8 mouse cellular contexts compared by ENCODE assay signal in genomic region chr10:82622671-82623552, GRCm38 (mm10). TPM values are rescaled to one million over a fixed set of nuclear protein-coding genes. Genes with fewer than 3 reads are reported as not detected.
DNase-seq lines count a peak whose midpoint lies in the region; ATAC-seq lines count a peak whose summit lies in the region.

Gene 1190007I07Rik (minus strand): TSS chr10:82623228.

- H3K4me3 ChIP-seq in hindbrain, embryonic 16.5 days (ENCODE audit: low read length), result peak within 1 kb of the TSS; percentile 70
- H3K4me3 ChIP-seq in macrophage (ENCODE audit: inconsistent target), result peak within 1 kb of the TSS; percentile 61

- under 1% methylated on average over 46 of the region's 61 CpGs for WGBS in hindbrain, embryonic 16.5 days
- whole genome bisulfite sequencing in macrophage (ENCODE audit: missing documents), result 2% methylated on average over 58 of the region's 61 CpGs

- peak; percentile 92 for DNase-seq in WW6 (ENCODE audit: low read depth, low spot score)
- peak; percentile 73 to 92 for DNase-seq in cerebellum, postnatal 4 days (ENCODE audit: low spot score in 2 of 2)
- DNase-seq in gastrocnemius, adult 18-20 months (ENCODE audit: low spot score), result peak; percentile 87
- peak; percentile 84 to 88 for DNase-seq in left cerebral cortex, adult 18-20 months (ENCODE audit: low spot score in 2 of 2)
- DNase-seq in right cerebral cortex, adult 18-20 months, result peak; percentile 89
- DNase-seq in urinary bladder, postnatal 10 days (ENCODE audit: low spot score), result peak; percentile 42

- H3K79me2 ChIP-seq in macrophage (ENCODE audit: inconsistent target), result no peaks in the 10 kb centered on the region

- H3K27me3 ChIP-seq in hindbrain, embryonic 16.5 days (replicated peaks; ENCODE audit: control insufficient read depth, insufficient read depth, low read length), result no peaks in the 10 kb centered on the region

- peaks cover 3% of the 10 kb centered on the region for H3K4me1 ChIP-seq in hindbrain, embryonic 16.5 days (ENCODE audit: control insufficient read depth, insufficient read depth, low read depth, low read length)

- H3K9me3 ChIP-seq in hindbrain, embryonic 16.5 days (ENCODE audit: control insufficient read depth, low read length), result no peaks in the 10 kb centered on the region

- peak; percentile 90 for ATAC-seq in hindbrain, embryonic 16.5 days

- peak within 1 kb of the TSS; percentile 66 for H3K4me2 ChIP-seq in hindbrain, embryonic 16.5 days (ENCODE audit: low read length)

- peak within 1 kb of the TSS; percentile 87 for H3K27ac ChIP-seq in hindbrain, embryonic 16.5 days (ENCODE audit: low read depth, low read length)
- H3K27ac ChIP-seq in macrophage, result peak within 1 kb of the TSS; percentile 62

- H3K9ac ChIP-seq in hindbrain, embryonic 16.5 days (ENCODE audit: low read depth, low read length), result peak within 1 kb of the TSS; percentile 89

- H3K36me3 ChIP-seq in hindbrain, embryonic 16.5 days (ENCODE audit: control insufficient read depth, insufficient read depth, low read length), result no peaks in the 10 kb centered on the region
- H3K36me3 ChIP-seq in macrophage (ENCODE audit: inconsistent target), result no peaks in the 10 kb centered on the region

RNA-seq across cellular contexts. Expression of gene 1190007I07Rik, which starts in this region (rescaled TPM):
- total RNA-seq in gastrocnemius, adult 18-20 months (2021), result 10 to 100 TPM; 31.9 to 32.8 TPM
- polyA plus RNA-seq in hindbrain, embryonic 16.5 days (2015; fragmentation: Nextera tagmentation; extraction: Ambion mirVana), result 30.5 and 32.7 TPM in 2 replicates
- total RNA-seq in left cerebral cortex, adult 18-20 months (2021), result 10 to 100 TPM; 18.1 to 20.9 TPM
- total RNA-seq in macrophage (2018; cell fraction: chromatin; rRNA removed), result 10 to 100 TPM in 5 of 26 experiments, 1 to 10 TPM in 19, not detected in 2; 1.2 to 18.4 (median 4.3) TPM
- 10 to 100 TPM in 21 of 26 experiments, 1 to 10 TPM in 5; 8.3 to 16.5 (median 12.1) TPM for total RNA-seq in macrophage (2018; cell fraction: cytosol; rRNA removed)
- total RNA-seq in macrophage (2018; cell fraction: nucleus; rRNA removed), result 10 to 100 TPM in 6 of 26 experiments, 1 to 10 TPM in 18, not detected in 2; 1.9 to 25.9 (median 5.6) TPM
- polyA plus RNA-seq in macrophage (2018), result 4.5 to 16.5 TPM (median 14.1 TPM) in 3 replicates

Comparison
In these comparisons a context has a peak if more than half of its experiments do, and no peak if none do; other contexts are left out.
1. Peak in every context shown above with its lines: DNase-seq, ATAC-seq, H3K4me3 ChIP-seq and H3K27ac ChIP-seq.
2. DNase-seq: peak in every context shown above with its lines; median percentile 92 in WW6; 89 in right cerebral cortex, adult 18-20 months; 87 in gastrocnemius, adult 18-20 months; 86 in left cerebral cortex, adult 18-20 months; 82 in cerebellum, postnatal 4 days; 42 in urinary bladder, postnatal 10 days.